Mouse (Mus musculus) brain, embryonic 14.5 days (tissue): Measurements from ENCODE around the gene BC003965.

Experiments
- CTCF ChIP-seq: fragments of 200-500 bp; IDR thresholded peaks from 2 replicates; pipeline ENCODE4 v1.5.1; 2012; ENCODE audit warnings: inconsistent platforms, mild to moderate bottlenecking, moderate library complexity, borderline replicate concordance; ENCODE audit not compliant: insufficient read depth, insufficient read length; ENCODE audit errors: extremely low read depth
- POLR2A ChIP-seq: fragments of 200-500 bp; IDR thresholded peaks from 2 replicates; pipeline ENCODE4 v1.6.1; 2012; ENCODE audit warnings: mild to moderate bottlenecking, inconsistent platforms, borderline replicate concordance; ENCODE audit not compliant: poor library complexity, insufficient read depth, insufficient read length, severe bottlenecking; ENCODE audit errors: extremely low read depth

DNA sequence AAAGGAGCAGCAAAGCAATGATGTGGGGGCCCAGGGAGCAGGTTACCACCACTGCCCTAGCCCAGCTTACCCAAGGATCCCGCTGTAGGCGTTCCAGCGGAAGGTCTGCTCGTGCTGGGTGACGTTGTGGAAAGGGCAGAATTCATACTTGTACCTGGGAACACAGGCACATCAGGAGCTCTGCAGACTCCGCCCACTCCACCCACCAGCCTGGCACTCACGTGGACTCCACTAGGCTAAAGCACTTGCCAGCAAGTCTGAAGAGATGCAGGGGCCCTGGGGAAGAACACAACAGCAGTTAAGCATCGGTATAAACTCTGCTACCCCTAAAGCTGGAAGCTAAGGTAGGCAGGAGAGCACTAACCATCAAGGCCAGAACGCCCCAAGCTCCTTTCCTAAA, 51.3 kb downstream of the BC003965 start:
- TF ChIP-seq POLR2A (no peak), CTCF (no peak)
